Mouse (Mus musculus): ENCODE results near the gene Agap2. TPM values are rescaled to one million over a fixed set of nuclear protein-coding genes. Genes with fewer than 3 reads are reported as not detected.

Agap2 gene
- polyA plus RNA-seq, 1 experiment from 2014 or later, result 8.1 TPM

GRCm38 (mm10) chr10:127062503-127062902, 12.6 kb upstream of the Agap2 start:
- DNase-seq, result no peak
- H3K36me3 ChIP-seq (ENCODE audit: control insufficient read depth, insufficient read depth, low read length), result peaks cover 34% of the 10 kb centered on the region
- peak overlapping the region; percentile 75 for H3K27ac ChIP-seq (replicated peaks; ENCODE audit: low read depth, low read length)
- no peak overlapping the region; the same call in 1 of the 2 replicates for H3K4me3 ChIP-seq (replicated peaks; ENCODE audit: low read depth, low read length)
- no peaks in the 10 kb centered on the region for H3K27me3 ChIP-seq (ENCODE audit: control insufficient read depth, insufficient read depth, low read length)
- no peaks in the 10 kb centered on the region for H3K9me3 ChIP-seq (ENCODE audit: control insufficient read depth, low read length)
- WGBS, result 81% methylated on average over 5 of the region's 5 CpGs
- peaks cover 31% of the 10 kb centered on the region; the same call in 1 of the 2 replicates for H3K4me1 ChIP-seq (ENCODE audit: control insufficient read depth, insufficient read depth, low read length)
- H3K9ac ChIP-seq (replicated peaks; ENCODE audit: low read length), result no peak overlapping the region
- H3K4me2 ChIP-seq (ENCODE audit: low read length), result peak overlapping the region; percentile 82
- no peak for ATAC-seq (ENCODE audit: low FRiP score, low TSS enrichment)

GRCm38 (mm10) chr10:127063239-127063872, 11.7 kb upstream of the Agap2 start, which contains the start of gene Cdk4:
TSS of gene Cdk4 (plus strand) at chr10:127063534.
- DNase-seq (peak; percentile 99), ATAC-seq (ENCODE audit: low FRiP score, low TSS enrichment) (peak; percentile 91)
- H3K27ac ChIP-seq (replicated peaks; ENCODE audit: low read depth, low read length), result peak within 1 kb of the TSS; percentile 93
- H3K4me3 ChIP-seq (replicated peaks; ENCODE audit: low read depth, low read length), result peak within 1 kb of the TSS; percentile 78
- peaks cover 27% of the 10 kb centered on the region; the same call in 1 of the 2 replicates for H3K4me1 ChIP-seq (ENCODE audit: control insufficient read depth, insufficient read depth, low read length)
- peaks cover 37% of the 10 kb centered on the region for H3K36me3 ChIP-seq (ENCODE audit: control insufficient read depth, insufficient read depth, low read length)
- peak within 1 kb of the TSS; percentile 95 for H3K9ac ChIP-seq (replicated peaks; ENCODE audit: low read length)
- no peaks in the 10 kb centered on the region for H3K27me3 ChIP-seq (ENCODE audit: control insufficient read depth, insufficient read depth, low read length)
- peak within 1 kb of the TSS; percentile 82 for H3K4me2 ChIP-seq (ENCODE audit: low read length)
- no peaks in the 10 kb centered on the region for H3K9me3 ChIP-seq (ENCODE audit: control insufficient read depth, low read length)
- WGBS, result under 1% methylated on average over 46 of the region's 46 CpGs

GRCm38 (mm10) chr10:127063913-127064870, 10.9 kb upstream of the Agap2 start:
- ATAC-seq (ENCODE audit: low FRiP score, low TSS enrichment), result peak; percentile 5; the same call in 1 of the 2 replicates
- peak; percentile 60 for DNase-seq
- H3K4me1 ChIP-seq (ENCODE audit: control insufficient read depth, insufficient read depth, low read length), result peaks cover 27% of the 10 kb centered on the region; the same call in 1 of the 2 replicates
- peak overlapping the region; percentile 78 for H3K4me3 ChIP-seq (replicated peaks; ENCODE audit: low read depth, low read length)
- peaks cover 38% of the 10 kb centered on the region for H3K36me3 ChIP-seq (ENCODE audit: control insufficient read depth, insufficient read depth, low read length)
- no peaks in the 10 kb centered on the region for H3K27me3 ChIP-seq (ENCODE audit: control insufficient read depth, insufficient read depth, low read length)
- WGBS, result 13% methylated on average over 37 of the region's 37 CpGs
- peak overlapping the region; percentile 93 for H3K27ac ChIP-seq (replicated peaks; ENCODE audit: low read depth, low read length)
- peak overlapping the region; percentile 82 for H3K4me2 ChIP-seq (ENCODE audit: low read length)
- H3K9ac ChIP-seq (replicated peaks; ENCODE audit: low read length), result peak overlapping the region; percentile 95
- no peaks in the 10 kb centered on the region for H3K9me3 ChIP-seq (ENCODE audit: control insufficient read depth, low read length)

GRCm38 (mm10) chr10:127065981-127066380, 9.1 kb upstream of the Agap2 start:
- Histone ChIP-seq H3K27me3 (ENCODE audit: control insufficient read depth, insufficient read depth, low read length) (no peaks in the 10 kb centered on the region), H3K4me1 (ENCODE audit: control insufficient read depth, insufficient read depth, low read length) (peaks cover 29% of the 10 kb centered on the region), H3K36me3 (ENCODE audit: control insufficient read depth, insufficient read depth, low read length) (peaks cover 38% of the 10 kb centered on the region), H3K9ac (replicated peaks; ENCODE audit: low read length) (no peak overlapping the region), H3K4me3 (replicated peaks; ENCODE audit: low read depth, low read length) (no peak overlapping the region), H3K4me2 (ENCODE audit: low read length) (no peak overlapping the region), H3K27ac (replicated peaks; ENCODE audit: low read depth, low read length) (no peak overlapping the region), H3K9me3 (ENCODE audit: control insufficient read depth, low read length) (no peaks in the 10 kb centered on the region)
- ATAC-seq (ENCODE audit: low FRiP score, low TSS enrichment), result no peak
- WGBS, result 88% methylated on average over 9 of the region's 9 CpGs
- DNase-seq, result no peak

GRCm38 (mm10) chr10:127066519-127067018, 8.5 kb upstream of the Agap2 start:
- no peak overlapping the region for H3K27ac ChIP-seq (replicated peaks; ENCODE audit: low read depth, low read length)
- no peak overlapping the region for H3K9ac ChIP-seq (replicated peaks; ENCODE audit: low read length)
- H3K4me3 ChIP-seq (replicated peaks; ENCODE audit: low read depth, low read length), result peak overlapping the region; percentile 9; the same call in 1 of the 2 replicates
- peaks cover 38% of the 10 kb centered on the region for H3K36me3 ChIP-seq (ENCODE audit: control insufficient read depth, insufficient read depth, low read length)
- H3K4me1 ChIP-seq (ENCODE audit: control insufficient read depth, insufficient read depth, low read length), result peaks cover 31% of the 10 kb centered on the region
- no peaks in the 10 kb centered on the region for H3K27me3 ChIP-seq (ENCODE audit: control insufficient read depth, insufficient read depth, low read length)
- H3K4me2 ChIP-seq (ENCODE audit: low read length), result no peak overlapping the region
- WGBS, result 90% methylated on average over 14 of the region's 14 CpGs
- ATAC-seq (ENCODE audit: low FRiP score, low TSS enrichment) (no peak), DNase-seq (no peak)
- no peaks in the 10 kb centered on the region for H3K9me3 ChIP-seq (ENCODE audit: control insufficient read depth, low read length)

- Histone ChIP-seq H3K4me2 (ENCODE audit: low read length) (peak overlapping the region; percentile 95), H3K27ac (replicated peaks; ENCODE audit: low read depth, low read length) (peak overlapping the region; percentile 85), H3K9me3 (ENCODE audit: control insufficient read depth, low read length) (no peaks in the 10 kb centered on the region), H3K27me3 (ENCODE audit: control insufficient read depth, insufficient read depth, low read length) (no peaks in the 10 kb centered on the region), H3K36me3 (ENCODE audit: control insufficient read depth, insufficient read depth, low read length) (peaks cover 38% of the 10 kb centered on the region), H3K9ac (replicated peaks; ENCODE audit: low read length) (peak overlapping the region; percentile 74), H3K4me3 (replicated peaks; ENCODE audit: low read depth, low read length) (peak overlapping the region; percentile 54), H3K4me1 (ENCODE audit: control insufficient read depth, insufficient read depth, low read length) (peaks cover 20% of the 10 kb centered on the region)
- WGBS, result 81% methylated on average over 9 of the region's 9 CpGs
- no peak for DNase-seq
- ATAC-seq (ENCODE audit: low FRiP score, low TSS enrichment), result no peak
Measured at GRCm38 (mm10) chr10:127068360-127069038, 6.6 kb upstream of the Agap2 start.

GRCm38 (mm10) chr10:127069281-127070189, 5.5 kb upstream of the Agap2 start:
- H3K27ac ChIP-seq (replicated peaks; ENCODE audit: low read depth, low read length), result peak overlapping the region; percentile 85
- WGBS, result 6% methylated on average over 30 of the region's 30 CpGs
- peak overlapping the region; percentile 74 for H3K9ac ChIP-seq (replicated peaks; ENCODE audit: low read length)
- peak overlapping the region; percentile 95 for H3K4me2 ChIP-seq (ENCODE audit: low read length)
- no peaks in the 10 kb centered on the region for H3K27me3 ChIP-seq (ENCODE audit: control insufficient read depth, insufficient read depth, low read length)
- peaks cover 20% of the 10 kb centered on the region for H3K4me1 ChIP-seq (ENCODE audit: control insufficient read depth, insufficient read depth, low read length)
- H3K36me3 ChIP-seq (ENCODE audit: control insufficient read depth, insufficient read depth, low read length), result peaks cover 38% of the 10 kb centered on the region
- ATAC-seq (ENCODE audit: low FRiP score, low TSS enrichment) (peak; percentile 82), DNase-seq (peak; percentile 89)
- peak overlapping the region; percentile 54 for H3K4me3 ChIP-seq (replicated peaks; ENCODE audit: low read depth, low read length)
- H3K9me3 ChIP-seq (ENCODE audit: control insufficient read depth, low read length), result no peaks in the 10 kb centered on the region
